In genomic region chrX:113712363-113712762, GRCm38 (mm10) we compare ENCODE assay signal across 17 mouse cellular contexts.
"Had no signal": no experiment of that assay in that cellular context is flagged by ENCODE, and none has a peak within 500 bp of the region (broad histone marks: within the 10 kb centered on the region; RNA-seq: fewer than 3 reads in every experiment).

No protein-coding gene starts in this region.

- H3K27ac ChIP-seq: neural tube, embryonic 12.5 days; neural tube, embryonic 13.5 days; neural tube, embryonic 15.5 days; stomach, embryonic 15.5 days; stomach, postnatal 0 days had no signal

- H3K9ac ChIP-seq: neural tube, embryonic 12.5 days; neural tube, embryonic 13.5 days; neural tube, embryonic 15.5 days; stomach, embryonic 15.5 days had no signal

- DNase-seq: retina, postnatal 1 day; right cerebral cortex, adult 18-20 months; right cerebral cortex, postnatal 14 days; right cerebral cortex, postnatal 25 days; right cerebral cortex, postnatal 4 days; spleen, adult 18-20 months; thymus, adult 18-20 months; thymus, adult 2 months; thymus, postnatal 14 days; thymus, postnatal 25 days; thymus, postnatal 36 days; thymus, postnatal 4 days had no signal

- H3K36me3 ChIP-seq: neural tube, embryonic 12.5 days; neural tube, embryonic 13.5 days; neural tube, embryonic 15.5 days; stomach, embryonic 15.5 days had no signal

- H3K9me3 ChIP-seq: neural tube, embryonic 12.5 days; neural tube, embryonic 13.5 days; neural tube, embryonic 15.5 days; stomach, embryonic 15.5 days had no signal

- H3K4me1 ChIP-seq: neural tube, embryonic 12.5 days; neural tube, embryonic 13.5 days; neural tube, embryonic 15.5 days; stomach, embryonic 15.5 days had no signal

- H3K4me3 ChIP-seq: neural tube, embryonic 12.5 days; neural tube, embryonic 13.5 days; neural tube, embryonic 15.5 days; stomach, embryonic 15.5 days had no signal

- H3K27me3 ChIP-seq: neural tube, embryonic 12.5 days; neural tube, embryonic 13.5 days; neural tube, embryonic 15.5 days; stomach, embryonic 15.5 days had no signal
